Mouse (Mus musculus) midbrain, embryonic 16.5 days (tissue): ENCODE data around the gene Mettl17. TPM values are rescaled to one million over a fixed set of nuclear protein-coding genes. Genes with fewer than 3 reads are reported as not detected.
"Not testable (repeated sequence)": the region's sequence is repeated elsewhere in the genome, so short reads cannot be mapped to it uniquely, and the experiment has no call there.

Source experiments
- ATAC-seq: fragments of 200-750 bp; cut with Nextera tagmentation; 2 replicates; pipeline ENCODE4 v1.8.0; 2017; ENCODE audit warnings: moderate TSS enrichment
- H3K27ac ChIP-seq: fragments of 300-500 bp; sonication (generic); 2 replicates; pipeline ENCODE4 v1.5.1; 2014; ENCODE audit warnings: mild to moderate bottlenecking, low read length, mixed read lengths
- H3K27me3 ChIP-seq: fragments of 300-500 bp; sonication (generic); 2 replicates; pipeline ENCODE4 v1.6.1; 2014; ENCODE audit warnings: low read depth, low read length, mixed read lengths; ENCODE audit not compliant: control insufficient read depth, insufficient read depth
- H3K36me3 ChIP-seq: fragments of 300-500 bp; sonication (generic); 2 replicates; pipeline ENCODE4 v1.6.1; 2014; ENCODE audit warnings: mild to moderate bottlenecking, low read length, moderate library complexity, mixed read lengths; ENCODE audit not compliant: control insufficient read depth, insufficient read depth
- H3K4me1 ChIP-seq: fragments of 300-500 bp; sonication (generic); 2 replicates; pipeline ENCODE4 v1.6.1; 2014; ENCODE audit warnings: mild to moderate bottlenecking, low read length, mixed read lengths; ENCODE audit not compliant: control insufficient read depth, insufficient read depth
- H3K4me2 ChIP-seq: fragments of 300-500 bp; sonication (generic); 2 replicates; pipeline ENCODE4 v1.6.1; 2014; ENCODE audit warnings: mild to moderate bottlenecking, low read length, mixed read lengths
- H3K4me3 ChIP-seq: fragments of 300-500 bp; sonication (generic); 2 replicates; pipeline ENCODE4 v1.5.1; 2014; ENCODE audit warnings: low read depth, mild to moderate bottlenecking, low read length, moderate library complexity, mixed read lengths
- H3K9ac ChIP-seq: fragments of 300-500 bp; sonication (generic); 2 replicates; pipeline ENCODE4 v1.6.1; 2014; ENCODE audit warnings: low read depth, low read length, mixed read lengths
- H3K9me3 ChIP-seq: fragments of 300-500 bp; sonication (generic); replicated peaks from 2 replicates; pipeline ENCODE4 v1.6.1; 2014; ENCODE audit warnings: mild to moderate bottlenecking, low read length, mixed read lengths; ENCODE audit not compliant: control insufficient read depth, poor library complexity, severe bottlenecking
- WGBS: fragments of 180-500 bp; shearing (Covaris S2); extraction: QIAGEN DNeasy Blood & Tissue Kit; methylation state at CpG from one replicate; pipeline ENCODE4 v1.1.7; 2014; 5-methylcytosine and 5-hydroxymethylcytosine counted together
- polyA plus RNA-seq: library from polyadenylated mRNA; unstranded; fragments of >200 nt; fragmentation: Nextera tagmentation; extraction: Ambion mirVana; gene quantifications from 2 replicates; pipeline ENCODE4 v1.2.1, GENCODE M21; 2015

Gene Mettl17
- polyA plus RNA-seq, result 86.5 and 92.0 TPM in 2 replicates

- H3K4me2 ChIP-seq, result peak within 1 kb of the TSS; percentile 85
- under 1% methylated on average over 43 of the region's 43 CpGs for WGBS
- ATAC-seq, result peak; percentile 99
These were observed at the start of gene Mettl17 for GRCm38 (mm10) chr14:51884598-51885331. Mettl17 (plus strand) TSS chr14:51884842.

DNA sequence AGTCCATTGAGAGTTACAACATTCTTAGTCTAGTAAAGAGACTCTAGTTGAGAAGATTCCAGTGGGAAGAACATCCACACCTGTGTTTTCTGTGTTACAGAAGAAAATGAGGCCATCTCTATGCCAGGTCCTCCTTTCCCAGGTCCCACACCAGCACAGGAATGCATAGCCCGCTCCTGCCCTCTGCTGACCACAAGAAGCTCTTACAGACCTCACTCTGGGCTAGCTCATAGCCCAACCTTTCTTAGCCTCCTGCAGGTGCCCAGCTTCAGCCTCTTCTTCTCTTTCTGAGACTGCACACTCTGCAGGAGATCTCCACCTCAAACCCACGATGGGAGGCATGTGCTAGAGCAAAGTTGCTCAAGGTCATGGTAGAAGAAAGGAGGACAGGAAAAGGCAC is 46.2 kb upstream of the Mettl17 start:
- H3K4me2 ChIP-seq, ATAC-seq, H3K9me3 ChIP-seq, H3K4me1 ChIP-seq, H3K4me3 ChIP-seq, H3K9ac ChIP-seq, H3K27me3 ChIP-seq, H3K27ac ChIP-seq, H3K36me3 ChIP-seq: not testable (repeated sequence)
- WGBS, result 34% methylated on average over 2 of the region's 2 CpGs

More at GRCm38 (mm10) chr14:51884598-51885331, at the start of gene Mettl17:
- H3K4me3 ChIP-seq, result peak within 1 kb of the TSS; percentile 80
- H3K27ac ChIP-seq, result peak within 1 kb of the TSS; percentile 89
- H3K4me1 ChIP-seq, result peaks cover 14% of the 10 kb centered on the region
- H3K9ac ChIP-seq, result peak within 1 kb of the TSS; percentile 85
- no peaks in the 10 kb centered on the region for H3K9me3 ChIP-seq
- no peaks in the 10 kb centered on the region for H3K27me3 ChIP-seq
- peaks cover 25% of the 10 kb centered on the region for H3K36me3 ChIP-seq

- H3K4me2 ChIP-seq, result no peak overlapping the region
- H3K36me3 ChIP-seq, result no peaks in the 10 kb centered on the region
- no peaks in the 10 kb centered on the region for H3K27me3 ChIP-seq
- no peak overlapping the region for H3K27ac ChIP-seq
- ATAC-seq, result no peak
- no peaks in the 10 kb centered on the region for H3K4me1 ChIP-seq
- H3K9me3 ChIP-seq, result no peaks in the 10 kb centered on the region
- WGBS, result 75% methylated on average over 1 of the region's 1 CpGs
- no peak overlapping the region for H3K9ac ChIP-seq
- H3K4me3 ChIP-seq, result no peak overlapping the region
These were observed 42.4 kb upstream of the Mettl17 start for GRCm38 (mm10) chr14:51842250-51842649.

DNA sequence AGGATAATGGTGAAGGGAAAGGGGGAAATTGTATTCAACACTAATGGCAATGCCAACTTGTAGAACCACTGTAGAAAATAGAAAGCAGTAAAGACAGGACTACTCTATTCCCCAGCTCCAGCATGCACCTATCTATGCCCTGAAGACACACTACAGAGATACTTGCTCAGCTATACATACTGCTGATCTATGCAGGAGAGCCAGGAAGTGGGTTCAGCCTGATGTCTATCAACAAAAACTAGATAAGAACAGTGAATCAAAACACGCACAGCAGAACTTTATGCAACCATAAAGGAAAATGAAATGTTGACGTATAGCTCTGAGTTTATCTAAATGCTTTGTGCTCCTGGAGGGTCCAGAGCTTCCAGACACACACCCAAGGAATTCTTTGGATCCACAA is 41.9 kb upstream of the Mettl17 start:
- Histone ChIP-seq H3K36me3 (no peaks in the 10 kb centered on the region), H3K4me2 (no peak overlapping the region), H3K27ac (no peak overlapping the region), H3K9me3 (no peaks in the 10 kb centered on the region), H3K27me3 (no peaks in the 10 kb centered on the region), H3K4me1 (no peaks in the 10 kb centered on the region), H3K4me3 (no peak overlapping the region), H3K9ac (no peak overlapping the region)
- no peak for ATAC-seq
- 95% methylated on average over 2 of the region's 2 CpGs for WGBS

- Histone ChIP-seq H3K9ac (no peak overlapping the region), H3K4me2 (no peak overlapping the region), H3K27ac (no peak overlapping the region), H3K27me3 (no peaks in the 10 kb centered on the region), H3K4me1 (no peaks in the 10 kb centered on the region), H3K9me3 (no peaks in the 10 kb centered on the region), H3K4me3 (no peak overlapping the region), H3K36me3 (no peaks in the 10 kb centered on the region)
- ATAC-seq, result no peak
These were observed 40.8 kb upstream of the Mettl17 start for GRCm38 (mm10) chr14:51843882-51844281.

- Histone ChIP-seq H3K9me3 (no peaks in the 10 kb centered on the region), H3K9ac (no peak overlapping the region), H3K27me3 (no peaks in the 10 kb centered on the region), H3K4me2 (no peak overlapping the region), H3K36me3 (no peaks in the 10 kb centered on the region), H3K4me3 (no peak overlapping the region), H3K4me1 (no peaks in the 10 kb centered on the region), H3K27ac (no peak overlapping the region)
- no peak for ATAC-seq
- 80% methylated on average over 3 of the region's 3 CpGs for WGBS
These were observed 38.1 kb upstream of the Mettl17 start for GRCm38 (mm10) chr14:51846566-51846965.

DNA sequence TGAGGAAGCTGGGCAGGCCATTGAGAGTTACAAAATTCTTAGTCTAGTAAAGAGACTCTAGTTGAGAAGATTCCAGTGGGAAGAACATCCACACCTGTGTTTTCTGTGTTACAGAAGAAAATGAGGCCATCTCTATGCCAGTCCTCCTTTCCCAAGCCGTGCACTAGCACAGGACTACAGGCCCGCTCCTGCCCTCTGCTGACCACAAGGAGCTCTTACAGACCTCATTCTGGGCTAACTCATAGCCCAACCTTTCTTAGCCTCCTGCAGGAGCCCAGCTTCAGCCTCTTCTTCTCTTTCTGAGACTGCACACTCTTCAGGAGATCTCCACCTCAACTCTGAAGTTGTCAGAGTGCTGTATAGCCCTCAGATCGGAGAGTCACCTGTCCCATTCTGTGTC is 33.6 kb upstream of the Mettl17 start:
- H3K36me3 ChIP-seq, H3K4me3 ChIP-seq, H3K4me2 ChIP-seq, H3K4me1 ChIP-seq, H3K27me3 ChIP-seq, H3K9me3 ChIP-seq, ATAC-seq, H3K27ac ChIP-seq, H3K9ac ChIP-seq: not testable (repeated sequence)
- WGBS, result 49% methylated on average over 3 of the region's 3 CpGs

GRCm38 (mm10) chr14:51853399-51853798 is 31.2 kb upstream of the Mettl17 start, which contains the start of gene Ear6:
Ear6 (plus strand) TSS chr14:51853699.
- Histone ChIP-seq H3K4me3 (no peak within 1 kb of the TSS), H3K4me2 (no peak within 1 kb of the TSS), H3K36me3 (no peaks in the 10 kb centered on the region), H3K9ac (no peak within 1 kb of the TSS), H3K4me1 (no peaks in the 10 kb centered on the region), H3K27ac (no peak within 1 kb of the TSS), H3K9me3 (no peaks in the 10 kb centered on the region), H3K27me3 (no peaks in the 10 kb centered on the region)
- ATAC-seq, result no peak

GRCm38 (mm10) chr14:51855280-51855679 is 29.4 kb upstream of the Mettl17 start:
- ATAC-seq, result not testable (repeated sequence)

More at GRCm38 (mm10) chr14:51855280-51855679, 29.4 kb upstream of the Mettl17 start:
- H3K4me1 ChIP-seq, H3K27me3 ChIP-seq, H3K27ac ChIP-seq, H3K4me2 ChIP-seq, H3K9ac ChIP-seq, H3K4me3 ChIP-seq, H3K36me3 ChIP-seq, H3K9me3 ChIP-seq: not testable (repeated sequence)
- 84% methylated on average over 7 of the region's 7 CpGs for WGBS
